Mouse (Mus musculus) myocyte (in vitro differentiated cells): ENCODE data around the gene Secisbp2l. TPM values are rescaled to one million over a fixed set of nuclear protein-coding genes. Genes with fewer than 3 reads are reported as not detected.

Source experiments
- H3K27me3 ChIP-seq: one replicate; pipeline ENCODE4 v1.6.1; 2011; ENCODE audit not compliant: control insufficient read depth, insufficient read depth, insufficient read length
- H3K36me3 ChIP-seq: one replicate; pipeline ENCODE4 v1.6.1; 2011; ENCODE audit not compliant: control insufficient read depth, insufficient read depth
- H3K4me2 ChIP-seq: one replicate; pipeline ENCODE4 v1.6.1; 2011; ENCODE audit warnings: low read depth, control low read depth
- H3K4me3 ChIP-seq: one replicate; pipeline ENCODE4 v1.5.1; 2011; ENCODE audit warnings: mild to moderate bottlenecking, control low read depth, moderate library complexity
- H3K79me2 ChIP-seq: one replicate; pipeline ENCODE4 v1.6.1; 2011; ENCODE audit not compliant: control insufficient read depth, insufficient read depth
- H3ac ChIP-seq: one replicate; pipeline ENCODE4 v1.6.1; 2011; ENCODE audit not compliant: control insufficient read depth, insufficient read length
- CEBPB ChIP-seq: IDR thresholded peaks from 2 replicates; pipeline ENCODE4 v1.6.1; 2011; ENCODE audit warnings: mild to moderate bottlenecking, moderate library complexity; ENCODE audit not compliant: poor library complexity, insufficient read depth, severe bottlenecking
- E2F4 ChIP-seq: IDR thresholded peaks from one replicate; pipeline ENCODE4 v1.6.1; 2011; ENCODE audit warnings: mild to moderate bottlenecking, control low read depth, moderate library complexity; ENCODE audit not compliant: insufficient read depth
- MAX ChIP-seq: IDR thresholded peaks from one replicate; pipeline ENCODE4 v1.6.1; 2011; ENCODE audit warnings: low read depth, mild to moderate bottlenecking, control low read depth
- MYOD1 ChIP-seq, 3 experiments: IDR thresholded peaks; one replicate each; pipeline ENCODE4 v1.6.1; 2011; ENCODE audit warnings: control low read depth in 2 of 3, low read depth in 2 of 3, mild to moderate bottlenecking in 2 of 3, moderate library complexity in 1 of 3; ENCODE audit not compliant: insufficient read length in 2 of 3, control insufficient read depth in 1 of 3
- MYOG ChIP-seq, 3 experiments: IDR thresholded peaks; one replicate each; pipeline ENCODE4 v1.6.1; 2011; ENCODE audit warnings: control low read depth in 2 of 3, low read depth in 2 of 3, mild to moderate bottlenecking in 2 of 3; ENCODE audit not compliant: insufficient read length in 2 of 3, control insufficient read depth in 1 of 3, insufficient read depth in 1 of 3
- POLR2A ChIP-seq: IDR thresholded peaks from one replicate; pipeline ENCODE4 v1.6.1; 2011; ENCODE audit warnings: low read depth, mild to moderate bottlenecking, control low read depth, moderate library complexity; ENCODE audit not compliant: insufficient read length
- POLR2AphosphoS2 ChIP-seq: IDR thresholded peaks from one replicate; pipeline ENCODE4 v1.6.1; 2011; ENCODE audit warnings: low read depth, control low read depth; ENCODE audit not compliant: insufficient read length
- REST ChIP-seq: IDR thresholded peaks from one replicate; pipeline ENCODE4 v1.6.1; 2011; ENCODE audit warnings: mild to moderate bottlenecking, control low read depth, moderate library complexity; ENCODE audit not compliant: insufficient read depth, insufficient read length
- SRF ChIP-seq: IDR thresholded peaks from one replicate; pipeline ENCODE4 v1.6.1; 2011; ENCODE audit warnings: low read depth; ENCODE audit not compliant: control insufficient read depth, insufficient read length
- TCF12 ChIP-seq: IDR thresholded peaks from one replicate; pipeline ENCODE4 v1.6.1; 2011; ENCODE audit warnings: mild to moderate bottlenecking, control low read depth; ENCODE audit not compliant: poor library complexity, insufficient read depth, severe bottlenecking
- TCF3 ChIP-seq: IDR thresholded peaks from one replicate; pipeline ENCODE4 v1.6.1; 2011; ENCODE audit warnings: low read depth, control low read depth; ENCODE audit not compliant: insufficient read length
- USF1 ChIP-seq: IDR thresholded peaks from one replicate; pipeline ENCODE4 v1.6.1; 2011; ENCODE audit warnings: low read depth, mild to moderate bottlenecking, control low read depth, moderate library complexity
- polyA plus RNA-seq: library from polyadenylated mRNA; unstranded; fragments of >200 nt; fragmentation: generic; extraction: Trizol; gene quantifications from one replicate; pipeline ENCODE4 v1.2.1, GENCODE M21; 2012; ENCODE audit warnings: missing spikeins

The Secisbp2l gene
- polyA plus RNA-seq, 1 experiment = 8.4 TPM

GRCm38 (mm10) chr2:125813972-125814595 lies 31.4 kb upstream of the Secisbp2l start:
- Histone ChIP-seq H3K4me3 (no peak overlapping the region), H3K27me3 (peaks cover 7% of the 10 kb centered on the region), H3K79me2 (no peaks in the 10 kb centered on the region), H3K4me2 (no peak overlapping the region), H3K36me3 (no peaks in the 10 kb centered on the region), H3ac (no peak overlapping the region)
- TF ChIP-seq SRF = no peak
- TF ChIP-seq TCF3 = no peak
- TF ChIP-seq MAX = no peak
- TF ChIP-seq E2F4 = no peak
- no peak for TF ChIP-seq USF1
- TF ChIP-seq REST = no peak
- TF ChIP-seq MYOG (IDR thresholded peaks at IDR 0.05; ENCODE audit: control insufficient read depth in 1 of 3, insufficient read depth in 1 of 3, insufficient read length in 2 of 3, low read depth in 2 of 3) = no peak
- TF ChIP-seq CEBPB = no peak
- no peak for TF ChIP-seq TCF12
- TF ChIP-seq POLR2A = no peak
- no peak for TF ChIP-seq POLR2AphosphoS2
- TF ChIP-seq MYOD1 (IDR thresholded peaks at IDR 0.05; ENCODE audit: control insufficient read depth in 1 of 3, insufficient read length in 2 of 3, low read depth in 2 of 3) = no peak

DNA sequence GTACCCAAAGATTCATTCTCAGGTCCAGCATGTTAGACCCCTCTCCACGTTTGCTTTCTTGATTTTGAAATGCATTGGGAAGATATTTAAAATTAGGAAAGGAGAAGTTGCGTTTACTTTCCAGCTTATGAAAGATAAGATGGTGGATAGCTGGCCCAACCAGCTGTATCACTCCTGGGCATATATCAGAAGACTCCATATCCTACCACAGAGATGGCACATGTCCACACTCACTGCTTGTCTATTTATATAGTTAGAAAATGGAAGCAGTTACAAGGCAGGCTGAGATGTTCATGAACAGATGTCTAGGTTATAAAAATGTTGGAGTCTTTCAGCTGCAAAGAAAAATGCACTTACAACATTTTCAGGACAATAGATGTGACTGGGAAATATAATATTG lies 28.7 kb upstream of the Secisbp2l start:
- TF ChIP-seq MAX (no peak), MYOD1 (IDR thresholded peaks at IDR 0.05; ENCODE audit: control insufficient read depth in 1 of 3, insufficient read length in 2 of 3, low read depth in 2 of 3) (no peak), POLR2A (no peak), TCF12 (no peak), CEBPB (no peak), REST (no peak), POLR2AphosphoS2 (no peak), E2F4 (no peak), SRF (no peak), TCF3 (no peak), USF1 (no peak), MYOG (IDR thresholded peaks at IDR 0.05; ENCODE audit: control insufficient read depth in 1 of 3, insufficient read depth in 1 of 3, insufficient read length in 2 of 3, low read depth in 2 of 3) (no peak)
- peaks cover 7% of the 10 kb centered on the region for H3K27me3 ChIP-seq
- H3K36me3 ChIP-seq = no peaks in the 10 kb centered on the region
- H3ac ChIP-seq = no peak overlapping the region
- H3K4me3 ChIP-seq = no peak overlapping the region
- no peak overlapping the region for H3K4me2 ChIP-seq
- H3K79me2 ChIP-seq = no peaks in the 10 kb centered on the region

DNA sequence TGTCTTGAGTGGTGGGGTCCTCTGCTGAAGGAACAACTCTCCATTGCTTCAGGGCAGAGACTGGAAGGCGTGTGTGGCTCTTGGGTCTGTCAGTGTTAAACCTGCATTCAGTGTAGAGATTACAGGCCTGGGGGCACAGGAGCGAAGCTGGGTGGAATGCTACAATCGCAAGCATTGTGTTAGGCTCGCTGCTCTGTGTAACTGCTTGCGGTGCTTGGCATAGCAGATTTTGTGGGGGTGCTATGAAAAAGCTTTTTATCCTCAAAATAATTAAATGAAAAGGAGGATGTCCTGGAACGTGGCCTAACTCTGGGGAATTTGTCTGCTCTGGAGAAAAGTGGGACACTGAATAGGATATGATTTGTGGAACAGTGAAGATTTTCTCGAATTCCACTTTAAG lies 26.9 kb upstream of the Secisbp2l start:
- Histone ChIP-seq H3K79me2 (no peaks in the 10 kb centered on the region), H3K4me2 (no peak overlapping the region), H3K27me3 (peaks cover 7% of the 10 kb centered on the region), H3K4me3 (no peak overlapping the region), H3ac (no peak overlapping the region), H3K36me3 (no peaks in the 10 kb centered on the region)
- no peak for TF ChIP-seq REST
- no peak for TF ChIP-seq MYOG (IDR thresholded peaks at IDR 0.05; ENCODE audit: control insufficient read depth in 1 of 3, insufficient read depth in 1 of 3, insufficient read length in 2 of 3, low read depth in 2 of 3)
- TF ChIP-seq TCF12 = no peak
- no peak for TF ChIP-seq SRF
- TF ChIP-seq MAX = no peak
- TF ChIP-seq POLR2AphosphoS2 = no peak
- TF ChIP-seq TCF3 = no peak
- no peak for TF ChIP-seq USF1
- TF ChIP-seq CEBPB = no peak
- TF ChIP-seq MYOD1 (IDR thresholded peaks at IDR 0.05; ENCODE audit: control insufficient read depth in 1 of 3, insufficient read length in 2 of 3, low read depth in 2 of 3) = no peak
- TF ChIP-seq POLR2A = no peak
- no peak for TF ChIP-seq E2F4

DNA sequence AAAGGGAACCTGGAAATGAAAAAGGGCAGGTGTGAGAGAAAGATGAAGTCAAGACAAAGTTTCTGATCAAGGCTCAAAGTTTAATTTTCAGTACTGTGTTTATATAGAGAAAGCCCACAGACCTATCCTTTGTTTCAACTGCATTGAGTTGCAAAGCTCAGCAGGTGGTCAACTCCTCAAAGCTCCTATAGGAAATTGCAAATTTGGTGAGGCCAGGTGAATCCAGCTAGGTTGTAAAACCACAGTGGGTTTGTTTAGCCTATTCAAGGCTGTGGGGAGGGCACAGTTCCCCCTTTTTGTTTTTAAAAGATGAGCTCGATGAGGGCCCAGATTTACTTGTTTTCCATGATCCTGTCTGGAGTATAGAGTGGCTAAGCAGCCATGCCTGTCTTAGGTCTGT lies 23.2 kb upstream of the Secisbp2l start:
- H3K36me3 ChIP-seq = no peaks in the 10 kb centered on the region
- TF ChIP-seq SRF = no peak
- TF ChIP-seq E2F4 = no peak
- TF ChIP-seq MYOD1 (IDR thresholded peaks at IDR 0.05; ENCODE audit: control insufficient read depth in 1 of 3, insufficient read length in 2 of 3, low read depth in 2 of 3) = no peak
- TF ChIP-seq MAX = no peak
- TF ChIP-seq TCF3 = no peak
- TF ChIP-seq TCF12 = no peak
- TF ChIP-seq POLR2AphosphoS2 = no peak
- TF ChIP-seq POLR2A = no peak
- TF ChIP-seq CEBPB = no peak
- no peak for TF ChIP-seq MYOG (IDR thresholded peaks at IDR 0.05; ENCODE audit: control insufficient read depth in 1 of 3, insufficient read depth in 1 of 3, insufficient read length in 2 of 3, low read depth in 2 of 3)
- TF ChIP-seq USF1 = no peak
- TF ChIP-seq REST = no peak
- H3ac ChIP-seq = no peak overlapping the region
- H3K27me3 ChIP-seq = no peaks in the 10 kb centered on the region
- no peaks in the 10 kb centered on the region for H3K79me2 ChIP-seq
- no peak overlapping the region for H3K4me2 ChIP-seq
- no peak overlapping the region for H3K4me3 ChIP-seq
